Mouse (Mus musculus) frontal cortex, adult (tissue): Measurements from ENCODE around the gene Pim2.
"Not testable (repeated sequence)": the region's sequence is repeated elsewhere in the genome, so short reads cannot be mapped to it uniquely, and the experiment has no call there.

Experiments
- ATAC-seq: cut with Nextera tagmentation; 2 replicates; pipeline ENCODE4 v1.9.2; 2017; ENCODE audit warnings: mild to moderate bottlenecking, moderate library complexity, mixed read lengths; ENCODE audit not compliant: low TSS enrichment

Pim2 gene

DNA sequence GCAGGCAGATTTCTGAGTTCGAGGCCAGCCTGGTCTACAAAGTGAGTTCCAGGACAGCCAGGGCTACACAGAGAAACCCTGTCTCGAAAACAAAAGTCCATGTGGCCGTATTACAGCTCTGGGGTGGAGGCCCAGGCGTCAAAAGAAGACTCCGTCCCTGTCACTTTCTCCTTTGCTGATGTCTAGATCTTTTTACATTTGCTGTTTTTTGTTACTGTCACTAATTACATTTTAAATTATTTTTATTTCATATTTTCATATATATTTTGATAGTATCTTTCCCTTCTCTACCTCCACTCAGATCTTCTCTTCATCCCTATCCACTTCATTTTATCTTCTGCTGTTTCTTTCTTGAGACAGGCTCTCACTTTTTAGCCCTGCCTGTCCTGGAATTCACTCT lies 29.7 kb downstream of the Pim2 start, which contains the start of gene Gm10491:
Gm10491 (minus strand) TSS at position 101 of the 400 bp plus-strand sequence.
- ATAC-seq, result no peak

DNA sequence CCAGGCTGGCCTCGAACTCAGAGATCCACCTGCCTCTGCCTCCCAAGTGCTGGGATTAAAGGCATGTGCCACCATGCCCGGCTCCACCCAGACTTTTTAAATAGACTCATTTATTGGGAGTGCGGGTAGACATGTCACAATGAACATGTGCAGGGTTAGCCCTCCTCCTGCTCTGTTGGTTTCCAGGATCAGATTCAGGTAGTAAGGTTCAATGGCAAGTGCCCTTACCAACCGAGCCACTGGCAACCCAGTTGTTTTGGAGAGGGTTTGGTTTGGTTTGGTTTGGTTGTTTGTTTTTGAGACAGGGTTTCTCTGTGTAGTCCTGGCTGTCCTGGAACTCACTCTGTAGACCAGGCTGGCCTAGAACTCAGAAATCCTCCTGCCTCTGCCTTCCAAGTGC lies 31.2 kb downstream of the Pim2 start, which contains the start of gene Gm10490:
Gm10490 (plus strand) TSS at position 301 of the 400 bp plus-strand sequence.
- not testable (repeated sequence) for ATAC-seq

DNA sequence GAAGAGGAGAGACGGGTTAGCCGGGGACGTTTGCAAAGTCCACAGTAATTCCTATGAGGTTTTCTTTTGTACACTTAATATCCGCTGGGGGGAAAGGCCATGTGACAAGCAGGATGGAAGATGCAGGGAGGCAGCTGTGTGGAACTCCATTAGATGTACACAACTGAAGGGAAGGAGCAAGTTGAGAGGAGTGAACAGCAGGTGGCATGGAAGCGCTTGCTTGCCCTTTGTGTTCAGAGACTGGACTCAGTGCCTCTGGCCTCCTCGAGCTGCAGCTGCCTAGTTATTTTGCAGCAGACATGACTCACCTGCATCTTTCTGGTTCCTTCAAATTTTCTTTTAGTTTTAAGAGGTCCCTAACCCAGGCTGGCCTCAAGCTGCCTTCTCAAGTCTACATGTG lies 32.4 kb downstream of the Pim2 start:
- no peak for ATAC-seq

DNA sequence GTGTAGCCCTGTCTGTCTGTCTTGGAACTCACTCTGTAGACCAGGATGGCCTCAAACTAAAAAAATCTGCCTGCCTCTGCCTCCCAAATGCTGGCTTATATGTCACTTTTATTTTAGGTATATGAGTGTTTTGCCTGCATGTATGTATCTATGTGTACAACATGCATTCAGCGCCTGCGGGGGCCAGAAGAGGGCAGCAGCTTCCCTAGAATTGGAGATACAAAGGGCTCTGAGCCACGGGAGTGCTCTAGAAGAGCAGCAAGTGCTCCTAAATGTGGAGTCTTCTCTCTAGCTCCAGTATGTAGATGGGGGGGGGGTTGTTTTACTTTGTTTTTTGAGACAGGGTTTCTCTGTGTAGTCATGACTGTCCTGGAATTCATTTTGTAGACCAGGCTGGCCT lies 37.6 kb downstream of the Pim2 start:
- ATAC-seq, result peak; percentile 45; the same call in 1 of the 2 replicates

DNA sequence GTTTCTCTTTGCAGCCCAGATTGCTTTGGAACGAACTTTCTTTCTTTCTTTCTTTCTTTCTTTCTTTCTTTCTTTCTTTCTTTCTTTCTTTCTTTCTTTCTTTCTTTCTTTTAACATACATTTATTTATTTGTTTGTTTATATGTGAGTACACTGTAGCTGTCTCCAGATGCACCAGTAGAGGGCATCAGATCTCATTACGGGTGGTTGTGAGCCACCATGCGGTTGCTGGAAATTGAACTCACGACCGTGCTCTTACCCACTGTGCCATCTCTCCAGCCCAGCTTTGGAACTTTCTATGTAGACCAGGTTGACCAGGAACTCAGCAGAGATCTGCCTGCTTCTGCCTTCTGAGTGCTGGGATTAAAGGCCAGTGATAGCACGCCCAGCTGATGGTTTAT lies 39.9 kb downstream of the Pim2 start:
- ATAC-seq, result not testable (repeated sequence)

DNA sequence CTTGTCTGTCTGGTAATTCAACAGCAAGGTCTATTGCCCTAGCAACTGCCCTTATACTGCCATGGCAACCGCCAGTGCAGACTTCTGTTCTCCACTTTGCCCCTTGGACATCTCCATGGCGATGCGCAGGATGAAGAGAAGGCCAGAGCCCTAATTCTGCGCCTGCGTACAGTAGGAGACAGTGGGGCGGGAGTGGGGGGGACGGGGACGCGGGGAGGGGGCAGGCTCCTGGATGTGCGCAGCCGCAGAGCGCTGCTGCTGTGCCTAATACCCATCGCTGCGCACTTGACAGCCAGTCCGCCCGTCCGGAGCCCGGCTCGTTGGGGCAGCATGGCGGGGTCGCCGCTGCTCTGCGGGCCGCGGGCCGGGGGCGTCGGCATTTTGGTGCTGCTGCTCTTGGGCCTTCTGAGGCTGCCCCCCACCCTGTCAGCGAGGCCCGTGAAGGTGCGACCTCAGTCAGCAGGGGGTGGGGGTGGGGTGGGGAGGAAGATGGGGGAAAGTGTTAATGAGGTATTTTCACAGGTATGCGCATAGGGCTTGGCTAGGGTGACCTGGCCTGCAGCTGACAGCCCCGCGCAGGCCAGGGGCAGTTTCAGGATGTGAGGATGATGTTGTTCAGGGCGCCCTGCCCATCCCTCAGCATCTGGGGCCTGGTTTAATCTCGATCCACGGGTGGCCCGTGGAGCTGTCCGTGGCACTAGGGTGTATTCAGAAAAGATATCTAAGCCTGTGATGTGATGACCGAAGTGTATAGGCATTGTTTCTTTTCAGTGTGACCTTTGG lies 41.7 kb downstream of the Pim2 start, which contains the start of gene Pcsk1n:
Pcsk1n (plus strand) TSS at position 222 of the 783 bp plus-strand sequence.
- peak; percentile 79 for ATAC-seq

DNA sequence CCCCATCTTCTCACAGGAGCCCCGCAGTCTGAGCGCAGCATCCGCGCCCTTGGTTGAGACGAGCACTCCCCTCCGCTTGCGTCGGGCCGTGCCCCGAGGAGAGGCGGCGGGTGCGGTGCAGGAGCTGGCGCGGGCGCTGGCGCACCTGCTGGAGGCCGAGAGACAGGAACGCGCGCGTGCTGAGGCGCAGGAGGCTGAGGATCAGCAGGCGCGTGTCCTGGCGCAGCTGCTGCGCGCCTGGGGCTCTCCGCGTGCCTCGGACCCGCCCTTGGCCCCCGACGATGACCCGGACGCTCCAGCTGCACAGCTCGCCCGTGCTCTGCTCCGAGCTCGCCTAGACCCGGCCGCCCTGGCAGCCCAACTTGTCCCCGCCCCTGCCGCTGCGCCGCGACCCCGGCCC lies 44.0 kb downstream of the Pim2 start:
- 0 out of 2 replicates have a peak, but pooled peaks have one; percentile 11 for ATAC-seq

DNA sequence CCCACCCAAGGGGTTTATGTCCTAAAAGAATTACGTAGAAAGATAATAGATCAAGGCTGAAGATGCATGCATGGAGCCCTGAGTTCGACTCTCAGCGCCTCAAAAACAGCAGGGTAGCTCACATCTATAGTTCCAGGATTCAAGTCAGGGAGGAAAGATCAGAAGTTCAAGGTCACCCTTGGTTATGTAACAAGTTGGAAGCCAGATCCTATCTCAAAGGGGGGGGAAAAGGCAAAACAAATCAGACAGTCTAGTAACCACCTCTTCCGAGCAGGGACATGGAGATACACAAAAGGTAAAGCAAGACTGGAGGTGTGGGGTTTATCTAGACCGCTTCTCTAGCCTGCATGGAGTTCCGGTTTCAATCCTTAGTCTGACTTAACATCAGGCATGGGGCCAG lies 48.2 kb downstream of the Pim2 start:
- ATAC-seq, result no peak

DNA sequence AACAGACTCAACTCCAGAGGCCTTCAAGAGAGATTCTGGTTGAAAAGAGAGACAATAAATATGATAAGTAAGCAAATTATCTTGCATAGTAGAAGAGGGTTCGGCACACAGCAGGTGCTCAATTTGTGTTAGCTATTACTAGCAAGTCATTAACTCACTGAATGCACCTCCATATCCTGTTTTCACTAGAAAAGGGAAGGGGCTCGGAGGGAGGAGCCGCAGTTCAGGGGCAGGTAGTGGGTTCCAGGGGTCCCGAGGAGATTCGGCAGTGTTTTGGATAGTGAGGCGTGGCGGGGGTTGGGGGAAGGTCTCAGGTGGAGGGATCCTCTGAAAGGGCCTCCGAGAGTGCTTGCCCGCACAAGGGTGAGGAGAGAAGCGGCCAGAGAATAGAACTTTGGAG lies 49.1 kb downstream of the Pim2 start:
- no peak for ATAC-seq

DNA sequence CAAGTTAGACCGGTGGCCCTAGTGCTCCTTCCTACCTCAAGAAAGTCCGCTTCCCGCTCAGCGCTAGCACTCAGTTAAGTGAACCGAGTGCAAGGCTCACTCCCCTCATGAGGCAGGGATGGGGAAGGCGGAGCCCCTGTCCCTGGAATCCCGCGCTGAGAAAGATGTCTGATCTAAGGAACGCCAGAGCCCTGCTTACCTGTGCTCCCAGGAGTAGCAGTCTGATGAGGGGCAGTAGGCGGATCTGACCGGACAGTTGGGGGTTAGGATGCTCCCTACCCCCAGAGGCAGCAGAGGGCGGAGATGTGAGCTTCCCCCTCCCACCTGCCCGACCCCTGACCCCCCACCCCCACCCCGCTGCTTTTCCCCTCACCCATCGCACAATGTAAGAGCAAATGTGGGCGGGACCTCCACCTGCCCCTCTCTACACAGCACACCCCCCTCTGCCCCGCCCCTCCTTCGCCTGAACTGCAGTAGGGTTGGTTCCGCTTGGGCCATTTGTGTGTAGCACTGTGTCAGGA lies 50.3 kb downstream of the Pim2 start, which contains the start of gene Eras:
Eras (minus strand) TSS at position 338 of the 521 bp plus-strand sequence.
- no peak for ATAC-seq
